Mouse (Mus musculus): ENCODE data around the gene Zmat5. TPM values are rescaled to one million over a fixed set of nuclear protein-coding genes. Genes with fewer than 3 reads are reported as not detected.

The Zmat5 gene
- total RNA-seq, 2 experiments from 2014 or later = 33.1 to 34.0 TPM

DNA sequence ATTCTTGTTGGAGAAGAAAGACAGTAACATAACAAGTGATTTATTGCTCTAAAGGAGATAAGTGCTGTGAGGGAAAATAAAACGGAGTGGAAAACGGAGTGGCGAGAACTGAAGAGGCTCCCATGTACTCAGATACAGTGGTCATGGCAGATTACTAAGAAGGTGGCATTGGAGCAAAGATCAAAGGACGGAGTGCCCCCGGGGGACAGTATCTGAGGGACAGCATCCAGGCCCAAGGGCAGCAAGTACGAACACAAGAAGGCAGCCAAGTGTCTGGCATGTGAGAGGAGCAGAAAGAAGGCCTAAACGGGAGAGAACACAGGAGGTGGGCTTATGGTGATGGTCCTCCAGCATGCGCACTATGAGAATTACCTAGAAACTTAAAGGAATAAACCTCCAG is 17.2 kb downstream of the Zmat5 start:
- no peak for TF ChIP-seq CTCF (conservative IDR thresholded peaks at IDR 0.05)
- no peak overlapping the region for H3K27ac ChIP-seq
- no peak overlapping the region for H3K4me3 ChIP-seq
- DNase-seq (ENCODE audit: low spot score in 2 of 2) = no peak

- TF ChIP-seq CTCF (conservative IDR thresholded peaks at IDR 0.05) = no peak
- H3K4me3 ChIP-seq = no peak overlapping the region
- DNase-seq (ENCODE audit: low spot score in 2 of 2) = no peak
- no peak overlapping the region for H3K27ac ChIP-seq
Measured at GRCm38 (mm10) chr11:4729603-4730002, 25.1 kb downstream of the Zmat5 start.

- H3K27ac ChIP-seq = no peak overlapping the region
- no peak for DNase-seq (ENCODE audit: low spot score in 2 of 2)
- no peak for TF ChIP-seq CTCF (conservative IDR thresholded peaks at IDR 0.05)
- no peak overlapping the region for H3K4me3 ChIP-seq
Measured at GRCm38 (mm10) chr11:4730096-4730495, 25.6 kb downstream of the Zmat5 start.

DNA sequence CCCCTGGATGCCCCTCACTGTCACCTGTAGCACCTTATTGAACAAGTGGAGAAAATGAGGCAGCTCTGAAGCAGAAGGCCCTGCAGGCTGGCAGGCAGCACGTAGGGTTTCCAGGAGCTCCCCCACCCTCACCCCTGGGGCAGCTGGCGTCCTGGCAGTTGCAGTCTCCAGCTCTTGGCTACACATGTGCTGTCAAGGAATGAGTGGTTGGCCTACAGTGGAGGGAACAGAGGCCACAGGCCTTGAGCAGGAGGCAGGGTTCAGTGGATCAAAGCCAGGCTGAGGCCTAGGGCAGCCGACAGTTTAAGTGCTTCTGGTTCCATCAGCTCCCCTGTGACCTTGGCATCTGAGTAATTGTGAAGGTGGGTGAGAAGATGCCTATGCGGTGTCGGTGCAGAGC is 26.4 kb downstream of the Zmat5 start:
- H3K4me3 ChIP-seq = no peak overlapping the region
- no peak overlapping the region for H3K27ac ChIP-seq
- no peak for DNase-seq (ENCODE audit: low spot score in 2 of 2)
- no peak for TF ChIP-seq CTCF (conservative IDR thresholded peaks at IDR 0.05)

DNA sequence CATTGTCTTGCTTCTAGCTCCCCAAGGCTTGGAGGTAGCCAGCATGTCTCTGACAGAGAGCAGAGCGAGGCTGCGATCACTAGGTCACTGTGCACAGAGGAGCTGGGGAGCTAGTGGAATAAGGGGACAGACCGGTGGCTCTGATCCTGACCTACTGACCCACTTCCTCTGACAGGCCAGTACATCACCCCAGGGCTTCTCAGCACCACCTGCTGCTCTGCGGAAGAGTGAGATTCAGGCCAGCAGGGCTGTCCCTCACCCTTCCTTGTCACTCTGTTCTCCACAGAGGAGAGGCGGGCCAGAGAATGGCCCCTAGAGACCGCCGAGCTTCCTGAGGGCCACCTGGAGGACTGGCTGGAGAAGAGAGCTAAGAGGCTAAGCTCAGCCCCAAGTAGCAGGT is 27.3 kb downstream of the Zmat5 start:
- no peak overlapping the region for H3K4me3 ChIP-seq
- no peak for TF ChIP-seq CTCF (conservative IDR thresholded peaks at IDR 0.05)
- no peak for DNase-seq (ENCODE audit: low spot score in 2 of 2)
- H3K27ac ChIP-seq = no peak overlapping the region

- DNase-seq (ENCODE audit: low spot score in 2 of 2) = no peak
Measured at GRCm38 (mm10) chr11:4734179-4734578, 29.7 kb downstream of the Zmat5 start.

DNA sequence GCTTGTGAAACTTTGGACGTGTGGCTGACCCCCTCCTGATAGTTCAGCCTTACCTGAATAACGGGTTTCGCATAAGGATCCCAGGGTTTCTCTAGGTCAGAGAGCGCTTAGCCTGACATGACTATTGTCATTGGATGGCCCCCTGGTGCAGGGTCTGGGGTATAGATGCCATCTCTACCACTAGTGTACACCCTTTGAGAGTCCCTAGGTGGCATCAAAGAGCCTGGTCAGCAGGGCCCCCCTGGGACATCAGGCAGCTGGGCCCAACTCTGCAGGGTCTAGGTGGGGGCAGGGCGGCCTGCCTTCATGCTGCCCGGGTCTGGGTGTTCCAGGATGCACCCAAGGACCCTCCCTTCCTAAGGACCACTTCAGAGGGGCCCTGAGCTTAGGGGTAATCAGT is 31.9 kb downstream of the Zmat5 start:
- TF ChIP-seq CTCF (conservative IDR thresholded peaks at IDR 0.05) = peak; percentile 58
- H3K27ac ChIP-seq = no peak overlapping the region
- DNase-seq (ENCODE audit: low spot score in 2 of 2) = no peak
- no peak overlapping the region for H3K4me3 ChIP-seq

More at GRCm38 (mm10) chr11:4734179-4734578, 29.7 kb downstream of the Zmat5 start:
- Histone ChIP-seq H3K4me3 (no peak overlapping the region), H3K27ac (no peak overlapping the region)
- peak; percentile 49 for TF ChIP-seq CTCF (conservative IDR thresholded peaks at IDR 0.05)

DNA sequence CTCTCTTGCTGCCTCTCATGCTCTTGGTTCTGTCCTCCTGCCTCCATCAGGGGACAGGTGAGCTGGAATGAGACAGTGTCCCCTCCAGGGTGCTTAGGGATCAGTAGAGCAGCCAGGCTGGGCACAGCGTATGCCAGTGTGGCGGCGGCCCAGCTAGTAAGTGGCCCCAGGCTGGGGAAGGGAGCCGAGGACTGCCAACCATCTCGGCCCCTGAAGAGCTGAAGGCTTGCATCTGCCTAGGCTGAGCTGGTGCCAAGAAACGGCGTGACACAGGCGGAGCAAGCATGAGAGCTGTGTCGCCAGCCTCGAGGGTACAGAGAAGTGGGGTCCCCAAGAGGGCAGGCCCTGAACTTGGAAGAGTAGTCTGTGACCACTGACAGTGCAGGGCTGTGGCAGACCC is 33.2 kb downstream of the Zmat5 start:
- H3K27ac ChIP-seq = peak overlapping the region; percentile 83
- DNase-seq (ENCODE audit: low spot score in 2 of 2) = no peak
- H3K4me3 ChIP-seq = no peak overlapping the region
- TF ChIP-seq CTCF (conservative IDR thresholded peaks at IDR 0.05) = no peak

DNA sequence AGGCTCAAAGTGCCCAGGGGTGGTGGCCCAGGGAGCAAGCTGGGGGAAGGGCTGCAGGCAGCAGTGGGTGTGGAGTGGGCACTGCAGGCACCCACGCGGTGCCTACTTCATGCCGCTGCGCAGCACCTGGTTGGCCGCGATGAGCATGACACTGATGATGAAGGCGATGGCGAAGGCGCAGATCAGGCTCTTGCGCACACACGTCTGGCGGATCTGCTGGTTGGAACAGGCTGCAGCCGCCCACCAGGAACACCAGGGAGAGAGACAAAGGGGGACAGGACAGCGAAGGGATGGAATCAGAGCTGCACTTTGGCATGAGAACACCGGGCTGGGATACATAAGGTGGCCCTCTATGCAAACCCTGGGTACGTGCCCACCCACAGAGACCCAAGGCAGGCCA is 34.2 kb downstream of the Zmat5 start:
- Histone ChIP-seq H3K4me3 (no peak overlapping the region), H3K27ac (peak overlapping the region; percentile 83)
- TF ChIP-seq CTCF (conservative IDR thresholded peaks at IDR 0.05) = no peak
- no peak for DNase-seq (ENCODE audit: low spot score in 2 of 2)

DNA sequence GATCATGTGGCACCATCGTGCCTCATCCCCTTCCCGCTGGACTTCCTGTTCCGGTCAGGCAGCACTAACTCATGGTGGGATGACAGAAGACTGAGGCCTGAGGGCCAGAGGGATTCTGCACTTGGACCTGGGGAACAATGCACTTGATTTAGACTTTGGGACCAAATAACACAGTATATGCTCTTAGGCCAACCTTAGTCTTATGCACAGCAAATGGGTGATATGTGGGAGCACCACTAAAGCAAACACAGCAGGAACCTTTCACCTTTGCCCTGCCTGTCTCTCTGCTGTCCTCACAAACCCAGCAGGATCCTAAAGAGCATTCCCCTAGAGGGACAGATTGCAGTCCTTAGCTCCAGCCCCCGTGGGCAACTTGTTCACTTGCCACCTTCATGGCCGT is 36.3 kb downstream of the Zmat5 start:
- Histone ChIP-seq H3K4me3 (no peak overlapping the region), H3K27ac (peak overlapping the region; percentile 33; the same call in 1 of the 2 replicates)
- no peak for DNase-seq (ENCODE audit: low spot score in 2 of 2)
- no peak for TF ChIP-seq CTCF (conservative IDR thresholded peaks at IDR 0.05)

GRCm38 (mm10) chr11:4744691-4745090 is 40.2 kb downstream of the Zmat5 start:
- DNase-seq (ENCODE audit: low spot score in 2 of 2) = no peak
- no peak for TF ChIP-seq CTCF (conservative IDR thresholded peaks at IDR 0.05)

GRCm38 (mm10) chr11:4745969-4746368 is 41.5 kb downstream of the Zmat5 start:
- H3K27ac ChIP-seq = peak overlapping the region; percentile 91
- H3K4me3 ChIP-seq = peak overlapping the region; percentile 77
- no peak for DNase-seq (ENCODE audit: low spot score in 2 of 2)
- TF ChIP-seq CTCF (conservative IDR thresholded peaks at IDR 0.05) = no peak

More at GRCm38 (mm10) chr11:4744691-4745090, 40.2 kb downstream of the Zmat5 start:
- Histone ChIP-seq H3K27ac (peak overlapping the region; percentile 91), H3K4me3 (peak overlapping the region; percentile 77)

DNA sequence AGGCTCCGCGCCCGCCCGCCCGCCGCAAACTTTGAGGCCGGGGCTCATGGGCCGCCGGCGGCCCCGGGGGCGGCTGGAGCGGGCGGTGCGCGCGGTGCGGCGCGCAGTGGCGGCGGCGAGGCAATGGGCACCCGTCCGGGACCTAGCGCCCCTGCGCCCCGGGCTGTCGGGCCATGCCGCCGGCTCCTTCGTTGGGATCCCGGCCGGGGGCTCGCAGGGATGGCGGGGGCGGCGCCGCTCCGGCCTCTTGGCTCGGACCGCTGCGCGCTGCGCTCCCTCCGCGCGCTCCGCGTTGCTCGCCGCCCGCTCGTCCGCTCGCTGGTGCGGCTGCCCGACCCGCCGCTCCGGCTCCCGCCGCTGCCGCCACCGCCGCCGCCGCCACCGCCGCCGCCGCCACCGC is 42.3 kb downstream of the Zmat5 start, which contains the start of gene Cabp7:
Gene Cabp7 (minus strand): TSS at position 46 of the 400 bp plus-strand sequence.
- Histone ChIP-seq H3K27ac (peak within 1 kb of the TSS; percentile 91), H3K4me3 (peak within 1 kb of the TSS; percentile 77)
- no peak for TF ChIP-seq CTCF (conservative IDR thresholded peaks at IDR 0.05)
- DNase-seq (ENCODE audit: low spot score in 2 of 2) = no peak

GRCm38 (mm10) chr11:4747285-4747684 is 42.8 kb downstream of the Zmat5 start:
- no peak for DNase-seq (ENCODE audit: low spot score in 2 of 2)
- Histone ChIP-seq H3K4me3 (peak overlapping the region; percentile 55), H3K27ac (peak overlapping the region; percentile 67)
- no peak for TF ChIP-seq CTCF (conservative IDR thresholded peaks at IDR 0.05)

GRCm38 (mm10) chr11:4750263-4750662 is 45.8 kb downstream of the Zmat5 start:
- Histone ChIP-seq H3K27ac (no peak overlapping the region), H3K4me3 (no peak overlapping the region)
- DNase-seq (ENCODE audit: low spot score in 2 of 2) = no peak
- no peak for TF ChIP-seq CTCF (conservative IDR thresholded peaks at IDR 0.05)

Measured in layer of hippocampus, adult 2 months (tissue).